Mouse (Mus musculus) adrenal gland, postnatal 10 days (tissue): ENCODE results near the gene BC028528. TPM values are rescaled to one million over a fixed set of nuclear protein-coding genes. Genes with fewer than 3 reads are reported as not detected.

Source experiments
- total RNA-seq, 2 experiments: library from RNA; stranded (reverse); gene quantifications; 2 replicates each; pipeline ENCODE4 v1.2.3; 2021

BC028528 gene
- total RNA-seq, 2 experiments from 2014 or later: 27.7 to 38.8 TPM

Other genes starting within 250 kb of the BC028528 start
- 100 to 1,000 TPM; 116 to 144 TPM for gene Mcl1, start 233.2 kb downstream of the BC028528 start, total RNA-seq
- gene Adamtsl4, start 204.1 kb downstream of the BC028528 start, total RNA-seq: 10 to 100 TPM; 13.3 to 13.4 TPM
- gene Ecm1, start 152.4 kb downstream of the BC028528 start, total RNA-seq: 100 to 1,000 TPM; 139 to 162 TPM
- 10 to 100 TPM; 40.8 to 51.6 TPM for gene Tars2, start 131.8 kb downstream of the BC028528 start, total RNA-seq
- 10 to 100 TPM; 43.9 to 50.6 TPM for gene Rprd2, start 73.1 kb downstream of the BC028528 start, total RNA-seq
- gene Prpf3, start 36.1 kb downstream of the BC028528 start, total RNA-seq: 10 to 100 TPM; 25.1 to 26.7 TPM
- gene Mrps21, start 20.5 kb downstream of the BC028528 start, total RNA-seq: 100 to 1,000 TPM; 270 to 288 TPM
- 1 to 10 TPM; 1.9 to 4.9 TPM for gene Ciart, start 9.8 kb downstream of the BC028528 start, total RNA-seq
- gene Aph1a, start 2.0 kb upstream of the BC028528 start, total RNA-seq: 100 to 1,000 TPM; 167 to 171 TPM
- gene Car14, start 12.7 kb upstream of the BC028528 start, total RNA-seq: 10 to 100 TPM; 13.6 to 18.5 TPM
- gene Anp32e, start 37.2 kb upstream of the BC028528 start, total RNA-seq: 100 to 1,000 TPM in 1 of 2 experiments, 10 to 100 TPM in 1; 89.8 to 110 TPM
- 10 to 100 TPM; 34.0 to 36.7 TPM for gene Plekho1, start 104.0 kb upstream of the BC028528 start, total RNA-seq
- 10 to 100 TPM; 31.7 to 35.0 TPM for gene Vps45, start 166.5 kb upstream of the BC028528 start, total RNA-seq
- 10 to 100 TPM; 32.3 to 33.4 TPM for gene Otud7b, start 212.5 kb upstream of the BC028528 start, total RNA-seq